Mouse (Mus musculus): ENCODE data around the gene Pigl.

Pigl gene

GRCm38 (mm10) chr11:62537590-62537989, 79.3 kb downstream of the Pigl start:
- DNase-seq: no peak

GRCm38 (mm10) chr11:62538321-62539088, 80.2 kb downstream of the Pigl start:
- DNase-seq: peak; percentile 60

- peak; percentile 81 for DNase-seq
These were observed 81.0 kb downstream of the Pigl start, which contains the start of gene Cenpv for GRCm38 (mm10) chr11:62539089-62539890. Cenpv (minus strand) TSS chr11:62539261.

GRCm38 (mm10) chr11:62540167-62540566, 81.9 kb downstream of the Pigl start:
- no peak for DNase-seq

GRCm38 (mm10) chr11:62540969-62541368, 82.7 kb downstream of the Pigl start:
- DNase-seq: no peak

- no peak for DNase-seq
These were observed 83.3 kb downstream of the Pigl start for GRCm38 (mm10) chr11:62541581-62541980.

GRCm38 (mm10) chr11:62543991-62544390, 85.7 kb downstream of the Pigl start:
- no peak for DNase-seq

- DNase-seq: no peak
These were observed 91.5 kb downstream of the Pigl start for GRCm38 (mm10) chr11:62549782-62550181.

- DNase-seq: peak; percentile 59
These were observed 92.0 kb downstream of the Pigl start for GRCm38 (mm10) chr11:62550227-62550685.

GRCm38 (mm10) chr11:62550727-62551225, 92.5 kb downstream of the Pigl start, which contains the start of gene Ubb:
Ubb (plus strand) TSS chr11:62551171.
- peak; percentile 100 for DNase-seq

GRCm38 (mm10) chr11:62551226-62552119, 93.2 kb downstream of the Pigl start:
- DNase-seq: peak; percentile 93

- no peak for DNase-seq
These were observed 94.9 kb downstream of the Pigl start for GRCm38 (mm10) chr11:62553186-62553585.

GRCm38 (mm10) chr11:62553633-62554032, 95.4 kb downstream of the Pigl start:
- DNase-seq: no peak

GRCm38 (mm10) chr11:62554163-62554855, 96.0 kb downstream of the Pigl start:
- no peak for DNase-seq

- DNase-seq: no peak
These were observed 96.8 kb downstream of the Pigl start for GRCm38 (mm10) chr11:62554934-62555517.

GRCm38 (mm10) chr11:62555896-62556412, 97.7 kb downstream of the Pigl start:
- no peak for DNase-seq

GRCm38 (mm10) chr11:62557205-62557604, 98.9 kb downstream of the Pigl start:
- no peak for DNase-seq

GRCm38 (mm10) chr11:62558152-62558551, 99.9 kb downstream of the Pigl start:
- DNase-seq: no peak

- peak; percentile 28 for DNase-seq
These were observed 100.8 kb downstream of the Pigl start for GRCm38 (mm10) chr11:62558961-62559646.

GRCm38 (mm10) chr11:62560463-62561016, 102.3 kb downstream of the Pigl start:
- peak; percentile 23 for DNase-seq
